Mouse (Mus musculus): ENCODE results near the gene Ulk3. TPM values are rescaled to one million over a fixed set of nuclear protein-coding genes. Genes with fewer than 3 reads are reported as not detected.

Gene Ulk3
- polyA plus RNA-seq, 1 experiment from 2014 or later = 18.0 TPM

DNA sequence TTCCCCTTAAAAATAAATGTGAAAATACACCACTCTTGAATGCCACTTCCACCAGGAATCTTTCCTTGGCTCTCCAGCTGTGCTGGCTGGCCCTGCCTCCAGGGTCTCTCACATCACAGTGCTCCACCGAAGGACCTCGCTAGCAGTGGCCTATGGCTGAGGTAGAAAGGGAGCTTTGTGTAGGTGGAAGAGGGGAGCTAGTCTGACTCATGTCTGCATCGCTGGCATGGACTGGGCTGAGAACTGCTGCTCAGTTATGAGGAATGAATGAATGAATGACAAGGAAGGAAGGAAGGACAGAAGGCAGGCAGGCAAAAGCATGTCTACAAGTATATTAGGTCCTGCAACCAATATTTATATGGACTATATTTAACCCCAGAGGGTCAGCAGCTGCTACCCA, 48.0 kb downstream of the Ulk3 start:
- peaks cover 75% of the 10 kb centered on the region for H3K4me1 ChIP-seq (ENCODE audit: control insufficient read depth, insufficient read depth, low read length)
- H3K36me3 ChIP-seq (ENCODE audit: control insufficient read depth, insufficient read depth, low read length) = peaks cover 7% of the 10 kb centered on the region; the same call in 1 of the 2 replicates
- 51% methylated on average over 3 of the region's 3 CpGs for WGBS
- no peaks in the 10 kb centered on the region for H3K27me3 ChIP-seq (replicated peaks; ENCODE audit: control insufficient read depth, insufficient read depth, low read length)
- no peak overlapping the region for H3K4me3 ChIP-seq (ENCODE audit: low read length)
- peak overlapping the region; percentile 64 for H3K9ac ChIP-seq (ENCODE audit: low read depth, low read length)
- H3K4me2 ChIP-seq (ENCODE audit: low read depth, low read length) = no peak overlapping the region
- peak overlapping the region; percentile 94 for H3K27ac ChIP-seq (ENCODE audit: low read length)
- no peaks in the 10 kb centered on the region for H3K9me3 ChIP-seq (ENCODE audit: control insufficient read depth, low read length)
- ATAC-seq = no peak

DNA sequence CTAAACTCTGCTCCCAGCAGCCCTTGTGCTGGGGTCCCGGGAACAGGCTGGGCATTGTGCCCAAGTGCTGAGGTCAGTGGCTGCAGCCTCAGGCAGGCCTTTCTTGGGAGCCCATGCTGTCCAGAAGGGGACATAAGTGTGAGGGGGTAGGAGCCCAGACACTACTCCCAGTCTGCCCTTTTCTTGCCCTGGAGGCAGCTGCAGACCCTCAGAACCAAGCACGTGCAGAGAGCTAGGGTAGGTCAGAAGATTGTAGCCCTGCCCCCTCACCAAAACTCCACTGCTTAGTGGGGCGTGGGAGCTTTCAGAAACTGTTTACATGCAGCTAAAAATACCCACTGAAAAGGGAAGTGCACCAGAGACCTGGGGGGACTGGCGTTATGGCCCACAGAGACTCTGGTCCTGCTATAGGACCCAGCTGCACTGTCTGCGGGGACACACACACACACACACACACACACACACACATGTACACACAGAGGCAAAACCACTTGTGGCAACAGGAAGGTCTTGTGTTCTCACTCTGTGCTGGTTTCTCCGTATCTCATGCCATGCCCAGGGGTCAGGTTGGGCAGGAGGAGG, 48.6 kb downstream of the Ulk3 start:
- peak; percentile 31 for ATAC-seq
- Histone ChIP-seq H3K4me2 (ENCODE audit: low read depth, low read length) (peak overlapping the region; percentile 47), H3K27ac (ENCODE audit: low read length) (peak overlapping the region; percentile 94), H3K36me3 (ENCODE audit: control insufficient read depth, insufficient read depth, low read length) (peaks cover 7% of the 10 kb centered on the region; the same call in 1 of the 2 replicates), H3K4me3 (ENCODE audit: low read length) (peak overlapping the region; percentile 26), H3K9ac (ENCODE audit: low read depth, low read length) (peak overlapping the region; percentile 64), H3K27me3 (replicated peaks; ENCODE audit: control insufficient read depth, insufficient read depth, low read length) (no peaks in the 10 kb centered on the region), H3K9me3 (ENCODE audit: control insufficient read depth, low read length) (no peaks in the 10 kb centered on the region), H3K4me1 (ENCODE audit: control insufficient read depth, insufficient read depth, low read length) (peaks cover 80% of the 10 kb centered on the region)
- 15% methylated on average over 6 of the region's 6 CpGs for WGBS

DNA sequence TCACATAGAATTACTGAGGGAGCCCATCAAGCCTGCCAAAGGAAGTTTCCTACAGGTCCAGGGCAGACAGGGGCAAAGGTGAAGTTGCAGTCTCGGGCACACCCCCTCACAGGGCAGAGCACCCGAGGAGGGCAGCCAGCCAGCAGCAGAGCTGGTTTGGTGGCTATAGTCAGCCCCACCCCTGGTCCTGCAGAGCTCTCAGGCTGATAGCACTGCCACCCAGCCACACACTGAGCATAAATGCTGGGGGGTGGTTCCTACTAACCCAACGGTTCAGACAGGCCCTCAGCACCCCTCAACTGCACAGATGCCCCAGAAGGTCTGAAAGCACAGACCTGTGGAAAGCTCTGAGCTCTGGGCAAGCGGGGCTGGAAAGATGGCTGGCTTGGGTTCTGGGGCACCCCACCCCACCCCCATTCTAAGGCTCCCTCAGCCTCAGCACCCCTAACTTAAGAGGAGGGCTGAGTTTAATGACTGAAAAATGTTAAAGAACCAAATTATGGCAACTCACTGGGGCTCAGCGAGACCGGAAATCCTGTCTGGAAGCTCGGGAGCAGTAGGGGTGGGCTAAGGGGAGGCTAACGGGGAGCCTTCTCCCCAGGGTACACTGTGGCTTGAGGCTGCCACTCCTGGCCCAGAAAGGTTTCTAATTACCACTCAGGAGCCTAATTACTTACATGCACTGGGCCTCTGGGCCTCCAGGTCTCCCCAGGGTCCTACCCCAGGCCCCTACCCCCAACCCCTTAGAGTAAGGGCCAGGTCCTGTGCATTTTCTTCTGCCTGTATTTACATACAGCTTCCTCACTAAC, 49.6 kb downstream of the Ulk3 start:
- Histone ChIP-seq H3K36me3 (ENCODE audit: control insufficient read depth, insufficient read depth, low read length) (peaks cover 2% of the 10 kb centered on the region; the same call in 1 of the 2 replicates), H3K4me2 (ENCODE audit: low read depth, low read length) (peak overlapping the region; percentile 47), H3K27me3 (replicated peaks; ENCODE audit: control insufficient read depth, insufficient read depth, low read length) (no peaks in the 10 kb centered on the region), H3K27ac (ENCODE audit: low read length) (peak overlapping the region; percentile 94), H3K9me3 (ENCODE audit: control insufficient read depth, low read length) (no peaks in the 10 kb centered on the region), H3K4me1 (ENCODE audit: control insufficient read depth, insufficient read depth, low read length) (peaks cover 81% of the 10 kb centered on the region), H3K4me3 (ENCODE audit: low read length) (peak overlapping the region; percentile 26), H3K9ac (ENCODE audit: low read depth, low read length) (peak overlapping the region; percentile 64)
- 28% methylated on average over 8 of the region's 8 CpGs for WGBS
- peak; percentile 82 for ATAC-seq

DNA sequence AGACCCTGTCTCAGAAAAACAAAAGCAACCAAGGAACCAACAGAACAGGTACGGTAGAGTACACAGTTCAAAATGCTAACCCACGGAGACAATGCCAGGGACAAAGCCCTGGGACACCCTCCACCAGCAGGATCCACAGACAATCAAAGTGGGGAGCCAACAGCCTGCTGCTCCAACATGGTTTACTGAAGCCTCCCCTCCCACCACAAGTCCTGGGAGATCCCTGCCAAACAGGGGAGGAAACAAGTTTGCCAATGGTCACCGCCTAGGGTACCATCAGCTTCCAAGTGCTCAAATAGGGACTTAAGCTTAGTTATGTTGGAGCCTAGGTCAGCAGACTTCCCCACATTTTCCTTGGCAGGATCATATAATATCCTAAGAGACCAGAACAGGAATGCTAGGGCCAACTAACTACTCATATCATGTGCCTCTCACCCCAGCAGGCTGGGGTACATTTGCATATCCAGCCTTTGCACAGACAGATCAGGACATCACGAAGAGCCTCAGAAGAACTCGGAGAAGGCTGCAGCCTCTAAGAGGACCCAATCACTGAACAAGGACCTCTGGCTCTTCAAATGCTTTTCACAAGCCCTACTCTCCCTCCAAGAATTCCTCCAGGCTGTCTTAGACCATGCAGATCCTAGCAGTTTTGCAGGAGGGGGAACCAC, 50.5 kb downstream of the Ulk3 start:
- Histone ChIP-seq H3K4me3 (ENCODE audit: low read length) (peak overlapping the region; percentile 41), H3K4me2 (ENCODE audit: low read depth, low read length) (peak overlapping the region; percentile 53), H3K27me3 (replicated peaks; ENCODE audit: control insufficient read depth, insufficient read depth, low read length) (no peaks in the 10 kb centered on the region), H3K9ac (ENCODE audit: low read depth, low read length) (peak overlapping the region; percentile 64), H3K4me1 (ENCODE audit: control insufficient read depth, insufficient read depth, low read length) (peaks cover 79% of the 10 kb centered on the region), H3K36me3 (ENCODE audit: control insufficient read depth, insufficient read depth, low read length) (peaks cover 2% of the 10 kb centered on the region; the same call in 1 of the 2 replicates), H3K27ac (ENCODE audit: low read length) (peak overlapping the region; percentile 94), H3K9me3 (ENCODE audit: control insufficient read depth, low read length) (no peaks in the 10 kb centered on the region)
- WGBS = 64% methylated on average over 5 of the region's 5 CpGs
- ATAC-seq = no peak

DNA sequence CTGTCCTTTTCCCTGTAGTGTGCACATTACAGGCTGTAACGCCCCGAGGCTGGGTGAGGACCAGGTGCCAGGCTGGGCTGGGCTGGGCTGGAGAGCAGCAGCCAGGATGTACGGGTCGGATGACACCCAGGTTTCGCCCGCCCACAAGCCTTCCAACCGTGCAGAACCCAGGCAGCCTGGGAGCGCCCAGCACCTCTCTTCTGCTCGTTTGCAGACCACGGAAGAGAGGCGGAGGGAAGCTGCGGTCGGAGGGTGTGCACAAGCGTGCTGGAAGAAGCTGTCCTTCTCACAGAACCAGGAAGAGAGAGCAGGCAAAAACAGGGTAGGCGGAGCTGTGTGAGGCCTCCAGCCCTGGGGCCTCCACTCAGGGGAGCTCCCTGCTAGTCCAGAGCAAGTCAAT, 51.1 kb downstream of the Ulk3 start:
- peaks cover 2% of the 10 kb centered on the region; the same call in 1 of the 2 replicates for H3K36me3 ChIP-seq (ENCODE audit: control insufficient read depth, insufficient read depth, low read length)
- H3K4me2 ChIP-seq (ENCODE audit: low read depth, low read length) = peak overlapping the region; percentile 53
- H3K4me3 ChIP-seq (ENCODE audit: low read length) = peak overlapping the region; percentile 41
- peak; percentile 73 for ATAC-seq
- H3K27me3 ChIP-seq (replicated peaks; ENCODE audit: control insufficient read depth, insufficient read depth, low read length) = no peaks in the 10 kb centered on the region
- no peaks in the 10 kb centered on the region for H3K9me3 ChIP-seq (ENCODE audit: control insufficient read depth, low read length)
- H3K9ac ChIP-seq (ENCODE audit: low read depth, low read length) = peak overlapping the region; percentile 64
- 10% methylated on average over 15 of the region's 15 CpGs for WGBS
- H3K27ac ChIP-seq (ENCODE audit: low read length) = peak overlapping the region; percentile 94
- H3K4me1 ChIP-seq (ENCODE audit: control insufficient read depth, insufficient read depth, low read length) = peaks cover 77% of the 10 kb centered on the region

DNA sequence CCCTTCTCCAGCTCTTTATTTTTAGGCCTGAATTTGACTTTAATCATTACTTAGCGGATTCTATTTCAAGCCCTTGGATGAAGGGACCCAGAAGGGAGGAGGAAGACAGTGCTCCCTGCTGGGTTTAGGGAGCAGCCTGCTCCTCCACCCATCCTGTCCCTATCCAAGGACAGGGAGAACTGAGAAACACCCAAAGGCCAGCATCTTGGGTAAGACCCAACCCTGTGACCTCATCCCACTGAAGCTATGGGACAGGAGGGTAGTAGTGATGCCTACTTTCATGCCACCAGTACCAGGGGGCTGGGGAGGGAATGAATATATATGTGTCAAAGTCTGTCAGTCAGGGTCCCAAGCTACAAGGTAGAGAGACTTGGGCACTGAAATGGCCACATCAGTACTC, 51.8 kb downstream of the Ulk3 start:
- Histone ChIP-seq H3K36me3 (ENCODE audit: control insufficient read depth, insufficient read depth, low read length) (peaks cover 2% of the 10 kb centered on the region; the same call in 1 of the 2 replicates), H3K27me3 (replicated peaks; ENCODE audit: control insufficient read depth, insufficient read depth, low read length) (no peaks in the 10 kb centered on the region), H3K9ac (ENCODE audit: low read depth, low read length) (peak overlapping the region; percentile 64; the same call in 1 of the 2 replicates), H3K4me2 (ENCODE audit: low read depth, low read length) (peak overlapping the region; percentile 53), H3K4me3 (ENCODE audit: low read length) (peak overlapping the region; percentile 41; the same call in 1 of the 2 replicates), H3K4me1 (ENCODE audit: control insufficient read depth, insufficient read depth, low read length) (peaks cover 75% of the 10 kb centered on the region), H3K27ac (ENCODE audit: low read length) (peak overlapping the region; percentile 94), H3K9me3 (ENCODE audit: control insufficient read depth, low read length) (no peaks in the 10 kb centered on the region)
- WGBS = 74% methylated on average over 1 of the region's 1 CpGs
- no peak for ATAC-seq

DNA sequence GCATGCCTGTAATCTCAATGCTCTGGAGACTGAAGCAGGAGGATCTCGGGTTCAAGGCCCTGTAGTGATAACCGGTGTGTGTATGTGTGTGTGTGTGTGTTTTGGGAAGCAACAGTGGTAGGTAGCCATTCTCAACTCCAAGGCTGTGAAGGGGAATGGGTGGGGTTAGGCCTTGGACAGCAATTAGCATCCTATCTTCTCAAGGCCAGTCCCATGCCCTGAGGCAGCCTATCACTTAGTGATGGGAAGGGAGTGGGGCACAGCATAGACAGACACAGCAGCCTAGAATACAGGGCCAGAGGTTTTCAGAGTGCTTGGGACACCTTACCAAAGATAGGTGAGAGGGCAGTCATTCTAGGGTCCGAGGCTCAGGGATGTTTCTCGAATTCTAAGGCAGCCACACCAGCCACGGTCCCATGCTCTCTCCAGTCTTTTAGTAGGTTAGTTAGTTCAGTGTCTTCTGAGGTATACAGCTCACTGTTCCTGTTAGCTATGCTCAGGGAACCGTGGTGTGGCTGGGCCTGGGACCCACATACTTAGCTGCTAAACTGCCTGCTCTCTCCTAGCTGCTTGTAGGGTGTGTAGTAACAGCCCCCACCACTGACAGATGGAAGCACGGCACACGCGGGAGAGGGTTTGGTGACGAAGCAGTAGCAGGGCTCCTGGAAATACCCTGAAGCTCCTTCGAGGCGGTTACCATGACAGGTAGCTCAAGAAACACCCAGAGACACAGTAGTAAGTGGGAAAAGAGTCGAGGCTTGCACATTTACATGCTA, 52.7 kb downstream of the Ulk3 start:
- Histone ChIP-seq H3K9me3 (ENCODE audit: control insufficient read depth, low read length) (no peaks in the 10 kb centered on the region), H3K4me3 (ENCODE audit: low read length) (no peak overlapping the region), H3K4me1 (ENCODE audit: control insufficient read depth, insufficient read depth, low read length) (peaks cover 76% of the 10 kb centered on the region), H3K27me3 (replicated peaks; ENCODE audit: control insufficient read depth, insufficient read depth, low read length) (no peaks in the 10 kb centered on the region), H3K27ac (ENCODE audit: low read length) (peak overlapping the region; percentile 98), H3K4me2 (ENCODE audit: low read depth, low read length) (no peak overlapping the region; the same call in 1 of the 2 replicates), H3K36me3 (ENCODE audit: control insufficient read depth, insufficient read depth, low read length) (peaks cover 2% of the 10 kb centered on the region; the same call in 1 of the 2 replicates), H3K9ac (ENCODE audit: low read depth, low read length) (peak overlapping the region; percentile 99)
- no peak for ATAC-seq
- WGBS = 81% methylated on average over 13 of the region's 13 CpGs

DNA sequence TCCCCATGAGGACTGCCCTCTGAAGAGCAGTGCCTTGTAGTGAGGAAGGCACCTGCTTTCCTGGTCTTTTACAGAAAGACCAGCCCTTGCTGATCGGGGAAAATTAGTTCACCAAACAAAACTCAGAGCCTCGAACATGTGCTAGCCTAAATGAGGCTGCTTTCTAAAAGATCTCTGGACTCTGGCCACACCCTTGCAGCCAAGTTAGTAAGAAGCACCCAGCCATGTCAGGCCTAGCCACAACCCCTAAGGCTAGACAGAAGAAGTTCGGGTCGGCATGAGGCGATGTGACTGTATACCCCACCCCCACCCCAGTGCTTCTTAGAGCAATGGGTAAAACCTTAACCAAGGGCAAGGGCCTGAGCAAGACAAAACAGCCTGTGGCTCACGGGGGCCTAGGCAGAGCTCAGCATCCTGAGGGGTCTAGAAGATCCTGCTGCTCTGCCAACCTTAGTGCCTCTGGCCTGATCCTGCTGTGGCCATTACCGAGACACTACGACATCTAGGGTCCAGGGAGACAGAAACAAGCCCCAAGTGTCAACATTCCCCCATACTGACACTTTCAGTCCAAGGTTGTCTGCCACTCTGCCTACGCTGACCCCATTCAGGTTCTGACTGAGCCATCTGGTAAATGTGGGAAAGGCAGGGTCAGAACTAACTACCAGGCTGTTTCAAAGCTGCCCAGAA, 54.1 kb downstream of the Ulk3 start:
- Histone ChIP-seq H3K27me3 (replicated peaks; ENCODE audit: control insufficient read depth, insufficient read depth, low read length) (no peaks in the 10 kb centered on the region), H3K4me2 (ENCODE audit: low read depth, low read length) (peak overlapping the region; percentile 85), H3K9me3 (ENCODE audit: control insufficient read depth, low read length) (no peaks in the 10 kb centered on the region), H3K4me3 (ENCODE audit: low read length) (peak overlapping the region; percentile 96), H3K36me3 (ENCODE audit: control insufficient read depth, insufficient read depth, low read length) (peaks cover 2% of the 10 kb centered on the region; the same call in 1 of the 2 replicates), H3K27ac (ENCODE audit: low read length) (peak overlapping the region; percentile 98), H3K9ac (ENCODE audit: low read depth, low read length) (peak overlapping the region; percentile 99), H3K4me1 (ENCODE audit: control insufficient read depth, insufficient read depth, low read length) (peaks cover 66% of the 10 kb centered on the region)
- no peak for ATAC-seq
- 58% methylated on average over 9 of the region's 9 CpGs for WGBS
